Mouse (Mus musculus) B cell, adult 62 days (primary cell): ENCODE data around the gene Gm21093. TPM values are rescaled to one million over a fixed set of nuclear protein-coding genes. Genes with fewer than 3 reads are reported as not detected.

ENCODE experiments used
- total RNA-seq: library from RNA; stranded (reverse); gene quantifications from 4 replicates; pipeline ENCODE4 v1.2.4, GENCODE M21; 2023

Gene Gm21093
- total RNA-seq = not detected in 4 replicates

GRCm38 (mm10) chr4:42034626-42035025, at the start of gene Gm21093:
Gm21093 (minus strand) TSS chr4:42034726.

Other genes with a start within 250 kb of the Gm21093 start
- not detected in 4 replicates for gene Gm21541, start 131.1 kb downstream of the Gm21093 start, total RNA-seq
- 0.86 to 3.6 TPM (median 2.4 TPM) in 4 replicates for gene Gm20878, start 93.2 kb downstream of the Gm21093 start, total RNA-seq
- gene Fam205a4, start 68.7 kb downstream of the Gm21093 start, total RNA-seq = not detected in 4 replicates
- gene Gm3893, start 56.5 kb upstream of the Gm21093 start, total RNA-seq = not detected in 4 replicates
- not detected in 4 replicates for gene Gm13304, start 80.1 kb upstream of the Gm21093 start, total RNA-seq
- not detected in 4 replicates for gene Gm13306, start 118.7 kb upstream of the Gm21093 start, total RNA-seq
- not detected in 4 replicates for gene Gm13305, start 133.9 kb upstream of the Gm21093 start, total RNA-seq
- gene Gm10600, start 205.9 kb upstream of the Gm21093 start, total RNA-seq = not detected in 4 replicates
- not detected in 4 replicates for gene Ccl21b, start 221.0 kb upstream of the Gm21093 start, total RNA-seq